Comparison of ENCODE assay signal across 19 mouse cellular contexts in genomic region chr16:18704126-18704525, GRCm38 (mm10).
DNase-seq lines count a peak whose midpoint lies in the region; ATAC-seq and TF ChIP-seq lines count a peak whose summit lies in the region.
"Had no signal": no experiment of that assay in that cellular context is flagged by ENCODE, and none has a peak within 500 bp of the region (broad histone marks: within the 10 kb centered on the region; RNA-seq: fewer than 3 reads in every experiment).

No protein-coding gene starts in this region.

- no peak overlapping the region for H3K4me3 ChIP-seq in heart, adult 2 months
- H3K4me3 ChIP-seq in hindbrain, postnatal 0 days (ENCODE audit: low read length): no peak overlapping the region
- H3K4me3 ChIP-seq in hindbrain, embryonic 11.5 days (ENCODE audit: low read depth, low read length): no peak overlapping the region
- no peak overlapping the region for H3K4me3 ChIP-seq in lung, embryonic 16.5 days (ENCODE audit: low read length)
- H3K4me3 ChIP-seq in lung, adult 2 months (replicated peaks; ENCODE audit: extremely low read depth, low read depth, low read length): no peak overlapping the region
- H3K4me3 ChIP-seq in cortical plate, adult 2 months (ENCODE audit: insufficient read depth, low read length): no peak overlapping the region
- H3K4me3 ChIP-seq: embryonic facial prominence, embryonic 10.5 days; forebrain, embryonic 15.5 days; kidney, embryonic 15.5 days; midbrain, embryonic 10.5 days had no signal

- H3K4me1 ChIP-seq in heart, adult 2 months (ENCODE audit: control insufficient read depth, insufficient read depth, low read length): peaks cover 14% of the 10 kb centered on the region
- H3K4me1 ChIP-seq in hindbrain, postnatal 0 days (ENCODE audit: insufficient read depth, low read length): no peaks in the 10 kb centered on the region
- H3K4me1 ChIP-seq in hindbrain, embryonic 11.5 days (replicated peaks; ENCODE audit: control insufficient read depth, insufficient read depth, low read length): no peaks in the 10 kb centered on the region
- H3K4me1 ChIP-seq in lung, embryonic 16.5 days (replicated peaks; ENCODE audit: control insufficient read depth, insufficient read depth, low read length): peaks cover 17% of the 10 kb centered on the region
- H3K4me1 ChIP-seq in lung, adult 2 months (ENCODE audit: control insufficient read depth, insufficient read depth, low read length): peaks cover 5% of the 10 kb centered on the region
- no peaks in the 10 kb centered on the region for H3K4me1 ChIP-seq in cortical plate, adult 2 months (ENCODE audit: control insufficient read depth, insufficient read depth, low read length)
- H3K4me1 ChIP-seq: forebrain, embryonic 15.5 days had no signal

- no peak overlapping the region for H3K9ac ChIP-seq in heart, adult 2 months (ENCODE audit: low read depth, low read length)
- H3K9ac ChIP-seq in hindbrain, postnatal 0 days (replicated peaks; ENCODE audit: low read length): no peak overlapping the region
- no peak overlapping the region for H3K9ac ChIP-seq in hindbrain, embryonic 11.5 days (ENCODE audit: low read depth, low read length)
- no peak overlapping the region; the same call in 1 of the 2 replicates for H3K9ac ChIP-seq in lung, embryonic 16.5 days (ENCODE audit: low read length)
- H3K9ac ChIP-seq: forebrain, embryonic 15.5 days; kidney, embryonic 15.5 days had no signal

- H3K27ac ChIP-seq in heart, adult 2 months: peak overlapping the region; percentile 64
- peak overlapping the region; percentile 7; the same call in 1 of the 2 replicates for H3K27ac ChIP-seq in hindbrain, postnatal 0 days
- H3K27ac ChIP-seq in hindbrain, embryonic 11.5 days (ENCODE audit: low read depth, low read length): no peak overlapping the region
- H3K27ac ChIP-seq in lung, embryonic 16.5 days (ENCODE audit: low read length): peak overlapping the region; percentile 70; the same call in 1 of the 2 replicates
- H3K27ac ChIP-seq in cortical plate, adult 2 months (ENCODE audit: insufficient read depth, low read length): peak overlapping the region; percentile 86
- H3K27ac ChIP-seq: embryonic facial prominence, embryonic 10.5 days; forebrain, embryonic 15.5 days; midbrain, embryonic 10.5 days had no signal

- H3K9me3 ChIP-seq in hindbrain, postnatal 0 days (ENCODE audit: low read length): no peaks in the 10 kb centered on the region
- no peaks in the 10 kb centered on the region for H3K9me3 ChIP-seq in hindbrain, embryonic 11.5 days (ENCODE audit: control insufficient read depth, low read length)
- H3K9me3 ChIP-seq in lung, embryonic 16.5 days (ENCODE audit: control insufficient read depth, low read length): no peaks in the 10 kb centered on the region
- H3K9me3 ChIP-seq: embryonic facial prominence, embryonic 10.5 days; forebrain, embryonic 15.5 days; kidney, embryonic 15.5 days; midbrain, embryonic 10.5 days had no signal

- no peaks in the 10 kb centered on the region for H3K36me3 ChIP-seq in heart, adult 2 months (ENCODE audit: control insufficient read depth, insufficient read depth, low read length)
- no peaks in the 10 kb centered on the region for H3K36me3 ChIP-seq in hindbrain, postnatal 0 days (ENCODE audit: insufficient read depth, low read length)
- no peaks in the 10 kb centered on the region for H3K36me3 ChIP-seq in hindbrain, embryonic 11.5 days (ENCODE audit: control insufficient read depth, insufficient read depth, low read length)
- no peaks in the 10 kb centered on the region for H3K36me3 ChIP-seq in lung, embryonic 16.5 days (ENCODE audit: control insufficient read depth, insufficient read depth, low read length)
- H3K36me3 ChIP-seq: embryonic facial prominence, embryonic 10.5 days; forebrain, embryonic 15.5 days; kidney, embryonic 15.5 days; midbrain, embryonic 10.5 days had no signal

- H3K4me2 ChIP-seq in hindbrain, postnatal 0 days (ENCODE audit: low read depth, low read length): no peak overlapping the region
- H3K4me2 ChIP-seq in hindbrain, embryonic 11.5 days (replicated peaks; ENCODE audit: low read depth, low read length): no peak overlapping the region
- no peak overlapping the region for H3K4me2 ChIP-seq in lung, embryonic 16.5 days (ENCODE audit: low read depth, low read length)
- H3K4me2 ChIP-seq: forebrain, embryonic 15.5 days; heart, embryonic 11.5 days; kidney, embryonic 15.5 days; liver, embryonic 11.5 days had no signal

- no peak for ATAC-seq in hindbrain, postnatal 0 days
- ATAC-seq in hindbrain, embryonic 11.5 days (ENCODE audit: low FRiP score): no peak
- ATAC-seq in lung, embryonic 16.5 days (ENCODE audit: low read depth): no peak
- ATAC-seq: forebrain, embryonic 15.5 days had no signal

- no peak for DNase-seq in heart, adult 2 months
- no peak for DNase-seq in heart, adult 9 months (ENCODE audit: low spot score in 2 of 2)
- DNase-seq in hindbrain, postnatal 0 days (ENCODE audit: low spot score): no peak
- no peak for DNase-seq in hindbrain, embryonic 11.5 days (ENCODE audit: low spot score)
- DNase-seq in lung, adult 2 months: no peak
- DNase-seq: adrenal gland, postnatal 25 days; cerebellum, adult 9-10 months; gastrocnemius, postnatal 10 days; kidney, adult 11 months; lung, adult 18-20 months; thymus, postnatal 14 days had no signal

- no peaks in the 10 kb centered on the region for H3K79me2 ChIP-seq in heart, adult 2 months (replicated peaks; ENCODE audit: control insufficient read depth, insufficient read depth, low read length)

- H3K27me3 ChIP-seq in heart, adult 2 months (ENCODE audit: control insufficient read depth, insufficient read depth, low read length): no peaks in the 10 kb centered on the region
- H3K27me3 ChIP-seq in hindbrain, postnatal 0 days (ENCODE audit: insufficient read depth, low read length): no peaks in the 10 kb centered on the region
- H3K27me3 ChIP-seq in hindbrain, embryonic 11.5 days (ENCODE audit: control insufficient read depth, insufficient read depth, low read length): no peaks in the 10 kb centered on the region
- no peaks in the 10 kb centered on the region for H3K27me3 ChIP-seq in lung, embryonic 16.5 days (ENCODE audit: control insufficient read depth, insufficient read depth, low read depth, low read length)
- H3K27me3 ChIP-seq: forebrain, embryonic 15.5 days; kidney, embryonic 15.5 days had no signal

- WGBS in heart, adult 2 months: 36% methylated on average over 9 of the region's 9 CpGs
- WGBS in hindbrain, postnatal 0 days: 65% methylated on average over 9 of the region's 9 CpGs
- 66% methylated on average over 9 of the region's 9 CpGs for WGBS in hindbrain, embryonic 11.5 days
- 36% methylated on average over 9 of the region's 9 CpGs for WGBS in lung, embryonic 16.5 days
- 48% methylated on average over 9 of the region's 9 CpGs for WGBS in lung, adult 2 months

- TF ChIP-seq CTCF in heart, adult 2 months (IDR thresholded peaks at IDR 0.05): no peak
- no peak for TF ChIP-seq CTCF in hindbrain, postnatal 0 days (IDR thresholded peaks at IDR 0.05; ENCODE audit: low read depth)
- no peak for TF ChIP-seq CTCF in lung, adult 2 months (IDR thresholded peaks at IDR 0.05; ENCODE audit: insufficient read depth, low read length)
- no peak for TF ChIP-seq CTCF in cortical plate, adult 2 months (IDR thresholded peaks at IDR 0.05; ENCODE audit: extremely low read depth, insufficient read depth, low read length)

- no peak for TF ChIP-seq POLR2A in heart, adult 2 months (IDR thresholded peaks at IDR 0.05; ENCODE audit: insufficient read depth, low read depth, low read length)
- no peak for TF ChIP-seq POLR2A in lung, adult 2 months (IDR thresholded peaks at IDR 0.05; ENCODE audit: borderline replicate concordance, extremely low read depth, low read depth, low read length)
- no peak for TF ChIP-seq POLR2A in cortical plate, adult 2 months (IDR thresholded peaks at IDR 0.05; ENCODE audit: extremely low read depth, insufficient read depth, low read length)

- intact Hi-C loops in heart, adult 2 months (cut with DNase I): loop anchor here (2.0 kb wide), 1 partner anchor 73 kb away; the partner anchor contains the start of gene Cldn5

- TF ChIP-seq EP300 in heart, adult 2 months (IDR thresholded peaks at IDR 0.05; ENCODE audit: insufficient read depth, low read depth, low read length): no peak
